Mouse (Mus musculus): ENCODE measurements around the gene Rhobtb1. TPM values are rescaled to one million over a fixed set of nuclear protein-coding genes. Genes with fewer than 3 reads are reported as not detected.

Rhobtb1 gene
- total RNA-seq, 2 experiments from 2014 or later: 8.6 to 9.5 TPM

DNA sequence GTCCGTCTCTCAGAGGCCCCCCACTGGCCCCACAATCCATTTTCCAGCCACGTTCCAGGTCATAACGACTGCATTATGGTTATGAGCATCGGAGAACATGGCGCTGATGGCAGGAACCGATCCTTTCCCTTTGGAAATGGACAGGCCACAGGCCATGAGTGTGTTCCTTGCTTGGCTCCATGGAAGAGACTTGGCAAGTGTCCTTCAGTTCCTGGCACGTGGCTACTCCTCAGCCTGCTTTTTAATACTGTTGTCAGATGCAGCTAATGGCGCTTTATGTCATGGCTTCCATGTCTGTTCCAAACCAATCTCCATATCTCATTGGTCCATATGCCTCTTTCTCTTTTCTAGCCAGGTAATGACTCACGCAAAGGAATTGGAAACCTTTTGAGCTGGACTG lies 86.5 kb downstream of the Rhobtb1 start:
- H3K27ac ChIP-seq: no peak overlapping the region
- H3K4me3 ChIP-seq: no peak overlapping the region
- intact Hi-C loops (cut with DNase I): no loop called here
- no peak for TF ChIP-seq CTCF (IDR thresholded peaks at IDR 0.05)
- no peak for DNase-seq (ENCODE audit: extremely low spot score in 1 of 2, low spot score in 2 of 2)

- no peak for TF ChIP-seq CTCF (IDR thresholded peaks at IDR 0.05)
- no peak overlapping the region for H3K4me3 ChIP-seq
- no peak for DNase-seq (ENCODE audit: extremely low spot score in 1 of 2, low spot score in 2 of 2)
- H3K27ac ChIP-seq: no peak overlapping the region
- intact Hi-C loops (cut with DNase I): no loop called here
These were observed 87.1 kb downstream of the Rhobtb1 start for GRCm38 (mm10) chr10:69238311-69238710.

DNA sequence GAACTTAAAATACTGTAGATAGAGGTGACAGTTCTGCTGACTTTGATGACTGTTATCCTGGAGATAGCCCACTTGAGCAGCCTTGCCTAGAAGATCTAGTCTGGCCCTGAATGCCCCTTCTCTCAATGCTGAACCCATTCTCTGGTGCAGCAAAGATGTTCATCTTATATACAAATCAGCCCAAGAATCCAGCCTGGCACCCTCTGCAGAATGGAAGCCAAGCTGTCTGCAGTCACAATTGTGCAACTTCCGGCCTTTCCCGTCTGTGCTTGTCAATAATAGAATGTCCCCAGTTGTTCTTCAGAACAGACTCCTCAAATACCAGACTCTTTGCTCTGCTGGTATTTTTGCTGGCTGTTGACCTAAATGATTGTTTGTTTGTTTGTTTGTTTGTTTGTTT lies 89.3 kb downstream of the Rhobtb1 start:
- no peak for DNase-seq (ENCODE audit: extremely low spot score in 1 of 2, low spot score in 2 of 2)
- intact Hi-C loops (cut with DNase I): no loop called here
- TF ChIP-seq CTCF (IDR thresholded peaks at IDR 0.05): no peak
- Histone ChIP-seq H3K4me3 (no peak overlapping the region), H3K27ac (0 out of 2 replicates have a peak overlapping the region, but pooled peaks have one; percentile 5)

DNA sequence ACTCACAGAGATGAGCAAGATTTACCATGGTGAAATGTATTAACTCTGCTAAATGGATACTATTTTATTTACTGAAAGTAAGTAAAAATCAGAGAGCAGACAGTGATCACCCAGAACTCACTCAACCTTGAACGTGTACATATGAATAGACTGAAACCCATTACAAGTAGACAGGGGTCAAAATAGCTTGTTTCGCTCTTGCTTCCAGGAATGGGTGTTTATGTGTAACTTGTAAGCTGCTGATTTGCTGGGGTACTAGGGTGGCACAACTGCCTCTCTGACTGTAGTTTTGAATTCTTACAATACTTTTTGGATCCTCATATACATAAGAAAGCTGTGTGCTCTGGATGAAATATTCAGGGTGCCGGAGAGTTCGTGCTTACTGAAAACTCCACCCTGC lies 93.9 kb downstream of the Rhobtb1 start:
- intact Hi-C loops (cut with DNase I): no loop called here
- TF ChIP-seq CTCF (IDR thresholded peaks at IDR 0.05): no peak
- no peak overlapping the region for H3K4me3 ChIP-seq
- DNase-seq (ENCODE audit: extremely low spot score in 1 of 2, low spot score in 2 of 2): no peak
- H3K27ac ChIP-seq: no peak overlapping the region

DNA sequence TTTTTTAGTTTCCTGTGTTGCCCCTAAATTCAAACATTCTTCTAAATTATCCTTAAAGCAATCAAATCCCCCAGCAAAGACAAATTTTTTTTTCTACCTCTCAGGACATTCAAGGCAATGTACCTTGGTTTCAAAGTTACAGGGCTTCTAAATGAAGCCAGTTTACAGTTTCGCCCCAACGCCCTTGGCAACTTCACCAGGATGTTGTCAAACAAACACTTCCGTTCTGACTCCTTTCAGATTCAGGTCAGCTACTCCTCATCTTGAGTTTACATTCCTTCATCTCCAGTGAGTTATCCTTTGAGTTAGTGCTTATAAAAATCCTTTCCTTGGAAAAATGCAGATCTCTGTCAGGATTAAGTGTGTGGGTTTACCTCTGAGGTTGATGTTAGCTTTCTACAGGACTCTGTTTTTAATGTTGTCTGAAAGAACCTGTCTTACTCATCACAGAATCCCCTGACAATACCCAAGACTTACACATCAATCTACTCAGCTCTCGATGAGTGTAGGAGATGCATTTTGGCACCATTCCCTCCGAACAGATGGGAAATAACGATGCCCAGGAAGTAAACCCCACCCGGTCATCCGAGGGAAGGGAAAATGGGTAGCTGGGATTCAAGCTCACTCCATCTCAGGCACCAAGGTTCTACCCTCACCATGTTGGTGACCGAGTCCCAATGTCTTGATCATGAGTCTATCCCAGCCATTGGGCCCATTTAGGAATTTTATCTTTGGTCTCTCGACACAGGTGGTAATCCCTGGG lies 94.9 kb downstream of the Rhobtb1 start:
- DNase-seq (ENCODE audit: extremely low spot score in 1 of 2, low spot score in 2 of 2): no peak
- TF ChIP-seq CTCF (IDR thresholded peaks at IDR 0.05): no peak
- Histone ChIP-seq H3K4me3 (no peak overlapping the region), H3K27ac (no peak overlapping the region)
- intact Hi-C loops (cut with DNase I): no loop called here

- no peak overlapping the region for H3K27ac ChIP-seq
- no peak for TF ChIP-seq CTCF (IDR thresholded peaks at IDR 0.05)
- H3K4me3 ChIP-seq: no peak overlapping the region
- intact Hi-C loops (cut with DNase I): no loop called here
- DNase-seq (ENCODE audit: extremely low spot score in 1 of 2, low spot score in 2 of 2): no peak
These were observed 95.5 kb downstream of the Rhobtb1 start for GRCm38 (mm10) chr10:69246762-69247161.

DNA sequence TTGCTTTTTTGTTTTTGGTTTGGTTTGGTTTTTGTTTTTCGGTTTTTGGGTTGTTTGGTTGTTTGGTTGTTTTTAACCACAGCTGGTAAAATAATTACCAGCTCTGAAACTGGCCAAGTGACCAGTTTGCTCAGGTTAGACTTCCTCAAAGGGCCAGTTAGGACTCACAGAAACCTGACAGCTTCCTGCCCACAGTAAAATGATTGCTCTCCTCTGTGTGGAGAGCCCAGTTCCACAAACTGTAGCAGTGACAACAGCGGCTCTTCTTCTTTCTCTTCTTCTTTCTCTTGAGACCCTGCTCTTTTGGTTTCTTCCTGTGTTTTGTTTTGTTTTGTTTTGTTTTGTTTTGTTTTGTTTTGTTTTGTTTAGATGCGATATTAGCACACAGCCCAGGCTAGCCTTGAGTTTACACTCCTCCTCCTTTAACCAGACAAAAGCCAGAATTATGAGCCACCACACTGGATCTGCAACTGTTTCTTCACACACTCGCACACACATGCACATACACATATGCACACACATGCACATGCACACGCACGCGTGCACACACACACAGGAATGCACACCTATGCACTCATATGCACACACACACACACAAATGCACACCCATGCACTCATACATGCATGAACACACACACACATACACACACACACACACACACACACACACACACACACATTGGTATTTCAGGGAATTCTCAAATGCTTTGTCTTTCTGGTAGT lies 96.2 kb downstream of the Rhobtb1 start:
- H3K27ac ChIP-seq: no peak overlapping the region
- no peak for DNase-seq (ENCODE audit: extremely low spot score in 1 of 2, low spot score in 2 of 2)
- no peak overlapping the region for H3K4me3 ChIP-seq
- TF ChIP-seq CTCF (IDR thresholded peaks at IDR 0.05): no peak
- intact Hi-C loops (cut with DNase I): no loop called here

DNA sequence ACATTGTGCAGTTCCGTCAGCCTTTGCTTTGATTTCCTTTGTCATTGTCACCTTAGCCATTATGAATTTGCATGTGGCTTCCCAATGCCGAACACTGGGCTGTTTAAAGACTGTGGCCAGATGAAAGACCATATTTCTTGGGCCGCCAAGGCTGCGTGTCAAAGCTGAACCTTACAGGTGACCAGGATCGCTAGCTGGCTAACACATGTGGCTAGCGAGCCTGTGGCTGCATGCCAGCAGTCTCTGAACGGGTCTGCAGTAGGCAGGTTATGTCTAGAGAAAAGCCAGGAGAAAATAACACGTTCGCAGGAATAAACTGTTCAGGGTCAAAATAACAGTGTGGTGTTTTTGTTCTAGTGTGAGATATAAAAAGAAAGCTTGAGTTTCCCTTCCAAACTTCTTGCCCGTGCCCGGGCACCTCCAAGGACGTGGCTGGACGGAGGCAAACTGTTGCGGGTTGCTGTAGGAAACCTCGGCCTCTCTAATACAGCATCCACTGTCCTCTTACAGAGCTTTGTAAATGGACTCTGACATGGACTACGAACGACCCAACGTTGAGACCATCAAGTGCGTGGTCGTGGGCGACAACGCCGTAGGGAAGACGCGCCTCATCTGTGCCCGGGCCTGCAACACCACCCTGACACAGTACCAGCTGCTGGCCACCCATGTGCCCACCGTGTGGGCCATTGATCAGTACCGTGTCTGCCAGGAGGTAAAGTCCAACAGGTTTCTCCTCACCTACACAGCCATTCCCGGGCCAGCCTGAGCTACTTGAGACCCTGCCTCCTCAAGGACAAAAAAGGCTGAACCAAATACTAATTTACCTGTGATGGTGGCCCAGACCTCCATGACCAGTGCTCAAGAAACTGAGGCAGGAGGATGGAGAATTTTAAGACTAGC lies 97.3 kb downstream of the Rhobtb1 start:
- intact Hi-C loops (cut with DNase I): no loop called here
- Histone ChIP-seq H3K27ac (no peak overlapping the region), H3K4me3 (no peak overlapping the region)
- no peak for DNase-seq (ENCODE audit: extremely low spot score in 1 of 2, low spot score in 2 of 2)
- TF ChIP-seq CTCF (IDR thresholded peaks at IDR 0.05): no peak

GRCm38 (mm10) chr10:69251254-69251653 lies 100.0 kb downstream of the Rhobtb1 start:
- intact Hi-C loops (cut with DNase I): no loop called here
- Histone ChIP-seq H3K4me3 (no peak overlapping the region), H3K27ac (no peak overlapping the region)
- TF ChIP-seq CTCF (IDR thresholded peaks at IDR 0.05): no peak
- DNase-seq (ENCODE audit: extremely low spot score in 1 of 2, low spot score in 2 of 2): no peak

DNA sequence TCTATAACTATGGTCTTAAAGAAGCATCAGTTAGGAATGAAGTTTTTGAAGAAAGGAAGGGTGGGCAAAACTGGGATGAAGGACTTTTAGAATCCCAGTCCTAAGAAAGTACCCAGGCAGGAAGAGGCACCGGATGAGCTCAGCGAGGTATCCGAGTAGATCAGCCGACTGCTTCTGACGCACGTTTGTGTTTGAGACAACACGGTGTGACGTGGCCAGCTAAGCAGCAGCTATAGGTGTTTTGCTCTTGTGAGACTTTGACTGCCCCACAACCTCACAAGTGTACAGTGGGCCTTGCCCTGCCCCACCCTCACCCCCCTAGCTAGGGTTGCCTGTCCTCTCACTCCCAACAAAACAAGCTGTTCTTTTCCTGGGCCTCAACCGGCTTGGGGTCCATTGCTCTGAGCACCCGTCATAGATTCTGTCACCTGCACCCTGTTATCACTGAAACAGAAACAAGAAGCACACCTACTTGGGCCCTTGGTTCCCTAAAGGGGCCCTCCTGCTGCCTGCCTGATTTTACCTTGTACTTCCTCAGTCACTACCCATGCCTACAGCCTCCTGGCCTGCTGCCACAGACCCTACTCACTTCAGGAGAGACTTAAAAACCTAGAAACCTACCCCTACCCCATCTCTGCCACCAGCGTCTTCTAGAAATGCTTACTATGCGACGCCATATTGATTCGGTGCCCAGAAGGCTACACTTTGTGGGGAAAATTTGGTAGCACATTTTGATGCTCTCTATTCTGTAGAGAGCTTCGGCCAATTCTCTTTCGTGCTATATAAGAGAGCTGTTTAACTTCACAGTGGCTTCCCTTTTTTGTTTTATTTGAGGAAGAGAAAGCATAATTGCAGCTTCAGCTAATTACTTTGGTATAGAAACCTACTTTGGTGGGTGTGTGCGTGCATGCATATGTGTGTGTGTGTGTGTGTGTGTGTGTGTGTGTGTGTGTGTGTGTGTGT lies 101.2 kb downstream of the Rhobtb1 start:
- intact Hi-C loops (cut with DNase I): no loop called here
- no peak for TF ChIP-seq CTCF (IDR thresholded peaks at IDR 0.05)
- H3K4me3 ChIP-seq: no peak overlapping the region
- H3K27ac ChIP-seq: no peak overlapping the region
- DNase-seq (ENCODE audit: extremely low spot score in 1 of 2, low spot score in 2 of 2): no peak
